Mouse (Mus musculus) cerebral cortex, adult 2 months (tissue): ENCODE measurements around the gene Adgrg6.

Source experiments
- WGBS: fragments of 180-500 bp; shearing (Covaris S2); methylation state at CpG from one replicate; pipeline ENCODE4 v1.1.7; 2018; 5-methylcytosine and 5-hydroxymethylcytosine counted together

The Adgrg6 gene

GRCm38 (mm10) chr10:14365065-14365589 is 180.3 kb downstream of the Adgrg6 start:
- WGBS = 50% methylated on average over 1 of the region's 1 CpGs

- WGBS = 89% methylated on average over 2 of the region's 2 CpGs
Observed at GRCm38 (mm10) chr10:14363226-14363625, 182.2 kb downstream of the Adgrg6 start.

GRCm38 (mm10) chr10:14358271-14358670 is 187.2 kb downstream of the Adgrg6 start:
- WGBS = 86% methylated on average over 3 of the region's 3 CpGs
